Mouse (Mus musculus) forebrain, postnatal 0 days (tissue): ENCODE results near the gene Phactr4. TPM values are rescaled to one million over a fixed set of nuclear protein-coding genes. Genes with fewer than 3 reads are reported as not detected.

Source experiments
- ATAC-seq: fragments of 200-750 bp; cut with Nextera tagmentation; 2 replicates; pipeline ENCODE4 v1.8.0; 2017; ENCODE audit warnings: mild to moderate bottlenecking, moderate library complexity
- DNase-seq: peaks from one replicate; pipeline ENCODE4 v3.0.0-alpha.2; 2015
- H3K27ac ChIP-seq: fragments of 300-500 bp; sonication (generic); 2 replicates; pipeline ENCODE4 v1.5.1; 2014; ENCODE audit warnings: low read depth, mild to moderate bottlenecking, antibody characterized with exemption, low read length, moderate library complexity, mixed read lengths
- H3K27me3 ChIP-seq: fragments of 300-500 bp; sonication (generic); 2 replicates; pipeline ENCODE4 v1.6.1; 2014; ENCODE audit warnings: mild to moderate bottlenecking, low read length, mixed read lengths; ENCODE audit not compliant: insufficient read depth
- H3K36me3 ChIP-seq: fragments of 300-500 bp; sonication (generic); 2 replicates; pipeline ENCODE4 v1.6.1; 2014; ENCODE audit warnings: mild to moderate bottlenecking, moderate library complexity; ENCODE audit not compliant: insufficient read depth
- H3K4me1 ChIP-seq: fragments of 300-500 bp; sonication (generic); 2 replicates; pipeline ENCODE4 v1.6.1; 2014; ENCODE audit warnings: antibody characterized with exemption; ENCODE audit not compliant: insufficient read depth
- H3K4me2 ChIP-seq: fragments of 300-500 bp; sonication (generic); 2 replicates; pipeline ENCODE4 v1.6.1; 2014; ENCODE audit warnings: low read depth, mild to moderate bottlenecking, moderate library complexity
- H3K4me3 ChIP-seq: fragments of 300-500 bp; sonication (generic); 2 replicates; pipeline ENCODE4 v1.5.1; 2014; ENCODE audit warnings: low read depth, low read length, mixed read lengths
- H3K9ac ChIP-seq: fragments of 300-500 bp; sonication (generic); 2 replicates; pipeline ENCODE4 v1.6.1; 2014; ENCODE audit warnings: mild to moderate bottlenecking
- H3K9me3 ChIP-seq: fragments of 300-500 bp; sonication (generic); 2 replicates; pipeline ENCODE4 v1.6.1; 2016; ENCODE audit warnings: low read length
- CTCF ChIP-seq: sonication (generic); IDR thresholded peaks from 2 replicates; pipeline ENCODE4 v1.5.1; 2016; ENCODE audit warnings: antibody characterized with exemption, control low read depth, low read depth
- WGBS: fragments of 180-500 bp; shearing (Covaris S2); extraction: QIAGEN DNeasy Blood & Tissue Kit; methylation state at CpG from one replicate; pipeline ENCODE4 v1.1.7; 2014; 5-methylcytosine and 5-hydroxymethylcytosine counted together
- polyA plus RNA-seq: library from polyadenylated mRNA; unstranded; fragments of >200 nt; fragmentation: Nextera tagmentation; extraction: Ambion mirVana; gene quantifications from 2 replicates; pipeline ENCODE4 v1.2.1, GENCODE M21; 2015
- total RNA-seq: library from RNA; depleted of rRNA; stranded (reverse); fragments of >200 nt; gene quantifications from 2 replicates; pipeline ENCODE4 v1.2.3, GENCODE M21; 2014

Phactr4 gene
- total and polyA plus RNA-seq, 2 experiments from 2014 or later: 3.2 to 4.9 TPM

DNA sequence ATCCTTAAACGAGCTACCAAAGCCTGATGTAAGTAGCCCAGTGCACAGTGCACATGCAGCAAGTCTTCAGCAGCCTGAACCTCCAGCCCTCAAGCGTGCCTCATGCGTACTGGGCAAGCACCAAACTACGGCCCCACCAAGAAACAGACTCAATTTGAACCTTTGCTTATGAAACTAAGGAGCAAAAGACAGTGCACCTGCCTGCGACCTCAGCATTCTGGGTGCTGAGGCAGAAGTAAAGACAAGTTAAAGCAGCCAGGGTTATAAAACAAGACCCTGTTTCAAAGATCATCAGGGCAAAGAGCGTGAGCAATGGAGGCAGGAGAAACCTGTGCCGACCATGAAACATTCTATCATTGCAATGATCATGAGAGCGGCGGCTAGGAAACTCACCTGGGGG is 21.3 kb downstream of the Phactr4 start:
- Histone ChIP-seq H3K27me3 (no peaks in the 10 kb centered on the region), H3K27ac (no peak overlapping the region), H3K9ac (no peak overlapping the region), H3K9me3 (no peaks in the 10 kb centered on the region), H3K4me2 (no peak overlapping the region), H3K4me3 (no peak overlapping the region), H3K4me1 (no peaks in the 10 kb centered on the region), H3K36me3 (no peaks in the 10 kb centered on the region)
- no peak for TF ChIP-seq CTCF
- ATAC-seq (no peak), DNase-seq (no peak)
- WGBS: 90% methylated on average over 9 of the region's 9 CpGs

DNA sequence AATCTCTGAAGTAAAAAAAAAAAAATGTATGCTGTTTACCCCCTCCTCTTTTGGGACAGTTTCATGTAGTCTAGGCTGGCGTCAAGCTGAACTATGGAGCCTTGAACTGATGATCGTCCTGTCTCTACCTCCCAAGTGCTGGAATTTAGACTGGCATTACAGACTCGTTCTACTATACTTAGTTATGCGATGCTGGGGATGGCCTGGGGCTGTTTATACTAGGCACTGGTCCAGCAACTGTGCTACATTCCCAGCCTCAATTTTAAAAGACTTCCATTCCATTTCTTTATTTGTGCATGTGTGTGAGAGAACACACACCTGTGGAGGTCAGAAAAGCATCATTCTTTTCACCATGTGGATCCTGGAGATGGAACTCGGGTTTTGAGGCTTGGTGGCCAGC is 23.4 kb downstream of the Phactr4 start:
- Histone ChIP-seq H3K4me1 (no peaks in the 10 kb centered on the region), H3K9ac (no peak overlapping the region), H3K36me3 (no peaks in the 10 kb centered on the region), H3K27me3 (no peaks in the 10 kb centered on the region), H3K4me3 (no peak overlapping the region), H3K9me3 (no peaks in the 10 kb centered on the region), H3K27ac (no peak overlapping the region), H3K4me2 (no peak overlapping the region)
- DNase-seq (no peak), ATAC-seq (no peak)
- no peak for TF ChIP-seq CTCF
- WGBS: 56% methylated on average over 5 of the region's 5 CpGs

DNA sequence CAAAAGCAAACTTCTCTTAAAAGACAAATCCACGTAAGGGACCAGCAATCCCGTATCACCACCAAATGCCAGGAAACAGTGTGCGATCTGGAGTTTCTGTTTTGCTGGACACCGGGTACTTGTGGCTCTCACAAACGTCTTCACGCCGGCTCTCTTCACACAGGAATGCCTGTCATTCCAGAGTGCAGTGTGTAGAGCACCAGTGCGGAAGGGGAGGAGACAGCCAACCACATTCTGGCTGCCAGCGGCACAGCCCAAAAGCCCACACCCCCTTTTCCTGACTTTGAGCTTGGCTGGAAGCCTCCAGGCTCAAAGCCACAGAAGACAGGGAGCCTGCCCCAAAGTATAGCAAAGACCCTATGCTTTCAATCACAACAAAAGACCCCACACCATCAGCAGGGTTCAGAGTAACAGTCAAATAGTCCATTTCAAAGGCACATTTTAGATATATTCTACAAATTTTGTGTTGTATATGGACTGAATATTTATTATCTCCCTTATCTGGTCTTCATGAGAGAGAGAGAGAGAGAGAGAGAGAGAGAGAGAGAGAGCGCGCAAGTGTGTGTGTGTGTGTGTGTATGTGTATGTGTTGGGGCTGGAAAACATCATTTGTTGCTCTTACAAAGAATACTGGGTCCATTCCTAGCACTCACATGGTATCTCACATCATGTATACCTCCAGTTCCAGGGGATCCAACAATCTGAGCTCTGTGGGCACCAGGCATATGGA is 24.1 kb downstream of the Phactr4 start:
- no peak for TF ChIP-seq CTCF
- Histone ChIP-seq H3K4me3 (no peak overlapping the region; the same call in 1 of the 2 replicates), H3K27ac (no peak overlapping the region)

DNA sequence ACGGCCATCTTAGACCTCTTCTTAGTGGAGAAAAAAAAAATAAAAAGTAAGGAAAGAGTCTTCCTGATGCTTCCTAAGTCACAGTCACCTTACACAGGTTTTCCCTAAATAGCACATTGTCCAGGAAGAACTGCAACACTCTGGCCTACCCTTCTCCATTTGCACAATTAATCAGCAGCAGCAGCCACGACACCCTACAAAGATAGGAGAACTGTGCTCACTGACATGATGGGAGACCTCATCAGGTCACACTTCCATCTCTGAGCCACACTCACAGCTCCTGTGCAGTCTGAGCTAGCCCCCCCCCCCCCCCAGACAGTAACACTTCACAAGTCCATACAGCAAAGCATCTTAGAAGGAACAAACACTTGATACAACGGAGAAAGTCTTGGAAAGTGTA is 25.2 kb downstream of the Phactr4 start:
- Histone ChIP-seq H3K4me2 (no peak overlapping the region), H3K4me1 (no peaks in the 10 kb centered on the region), H3K9ac (no peak overlapping the region), H3K36me3 (no peaks in the 10 kb centered on the region), H3K9me3 (no peaks in the 10 kb centered on the region), H3K4me3 (no peak overlapping the region), H3K27me3 (no peaks in the 10 kb centered on the region), H3K27ac (no peak overlapping the region)
- DNase-seq (no peak), ATAC-seq (no peak)
- TF ChIP-seq CTCF: no peak
- 92% methylated on average over 3 of the region's 3 CpGs for WGBS

More for the DNA sequence above, 24.1 kb downstream of the Phactr4 start:
- no peaks in the 10 kb centered on the region for H3K27me3 ChIP-seq
- ATAC-seq: 0 out of 2 replicates have a peak, but pooled peaks have one; percentile 47
- peak; percentile 35 for DNase-seq
- H3K9me3 ChIP-seq: no peaks in the 10 kb centered on the region
- no peaks in the 10 kb centered on the region for H3K4me1 ChIP-seq
- no peaks in the 10 kb centered on the region for H3K36me3 ChIP-seq
- H3K9ac ChIP-seq: no peak overlapping the region
- WGBS: 39% methylated on average over 11 of the region's 11 CpGs
- peak overlapping the region; percentile 11 for H3K4me2 ChIP-seq

GRCm38 (mm10) chr4:132396251-132396650 is 26.0 kb downstream of the Phactr4 start:
- Histone ChIP-seq H3K36me3 (no peaks in the 10 kb centered on the region), H3K9ac (no peak overlapping the region), H3K27me3 (no peaks in the 10 kb centered on the region), H3K4me3 (no peak overlapping the region), H3K9me3 (no peaks in the 10 kb centered on the region), H3K4me1 (no peaks in the 10 kb centered on the region), H3K4me2 (no peak overlapping the region), H3K27ac (no peak overlapping the region)
- no peak for ATAC-seq
- DNase-seq: no peak
- 93% methylated on average over 7 of the region's 7 CpGs for WGBS
- no peak for TF ChIP-seq CTCF

- H3K9me3 ChIP-seq: no peaks in the 10 kb centered on the region
- WGBS: 95% methylated on average over 8 of the region's 8 CpGs
- no peak for TF ChIP-seq CTCF
- H3K9ac ChIP-seq: no peak overlapping the region
- no peak overlapping the region for H3K4me2 ChIP-seq
- no peak overlapping the region for H3K27ac ChIP-seq
- H3K27me3 ChIP-seq: no peaks in the 10 kb centered on the region
- H3K36me3 ChIP-seq: no peaks in the 10 kb centered on the region
- H3K4me1 ChIP-seq: no peaks in the 10 kb centered on the region
- no peak overlapping the region for H3K4me3 ChIP-seq
- ATAC-seq (no peak), DNase-seq (no peak)
These were observed 31.1 kb downstream of the Phactr4 start for GRCm38 (mm10) chr4:132391063-132391740.

DNA sequence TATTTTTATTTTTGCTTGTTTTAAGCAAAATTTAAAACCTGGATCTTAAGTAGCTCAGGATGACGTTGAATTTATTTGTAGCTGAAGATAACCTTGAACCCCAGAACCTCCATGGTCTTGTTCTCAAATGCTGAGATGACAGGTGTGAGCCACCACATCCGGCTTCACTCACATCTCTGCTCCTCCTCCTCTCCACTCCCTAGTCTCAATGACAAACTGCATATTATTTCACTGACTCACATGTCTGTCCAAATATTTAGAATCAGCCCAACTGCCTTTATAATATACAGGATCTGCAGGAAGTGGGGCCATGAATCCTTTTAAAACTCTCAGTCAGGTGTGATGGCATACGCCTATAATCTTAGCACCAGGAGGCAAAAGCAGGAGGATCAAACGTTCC is 33.0 kb downstream of the Phactr4 start:
- Histone ChIP-seq H3K9ac (no peak overlapping the region), H3K4me3 (no peak overlapping the region), H3K4me2 (no peak overlapping the region), H3K9me3 (no peaks in the 10 kb centered on the region), H3K27me3 (no peaks in the 10 kb centered on the region), H3K27ac (no peak overlapping the region), H3K36me3 (no peaks in the 10 kb centered on the region), H3K4me1 (no peaks in the 10 kb centered on the region)
- WGBS: 85% methylated on average over 4 of the region's 4 CpGs
- no peak for TF ChIP-seq CTCF
- DNase-seq (no peak), ATAC-seq (no peak)
